19 mouse cellular contexts compared by ENCODE assay signal in the genomic region with DNA sequence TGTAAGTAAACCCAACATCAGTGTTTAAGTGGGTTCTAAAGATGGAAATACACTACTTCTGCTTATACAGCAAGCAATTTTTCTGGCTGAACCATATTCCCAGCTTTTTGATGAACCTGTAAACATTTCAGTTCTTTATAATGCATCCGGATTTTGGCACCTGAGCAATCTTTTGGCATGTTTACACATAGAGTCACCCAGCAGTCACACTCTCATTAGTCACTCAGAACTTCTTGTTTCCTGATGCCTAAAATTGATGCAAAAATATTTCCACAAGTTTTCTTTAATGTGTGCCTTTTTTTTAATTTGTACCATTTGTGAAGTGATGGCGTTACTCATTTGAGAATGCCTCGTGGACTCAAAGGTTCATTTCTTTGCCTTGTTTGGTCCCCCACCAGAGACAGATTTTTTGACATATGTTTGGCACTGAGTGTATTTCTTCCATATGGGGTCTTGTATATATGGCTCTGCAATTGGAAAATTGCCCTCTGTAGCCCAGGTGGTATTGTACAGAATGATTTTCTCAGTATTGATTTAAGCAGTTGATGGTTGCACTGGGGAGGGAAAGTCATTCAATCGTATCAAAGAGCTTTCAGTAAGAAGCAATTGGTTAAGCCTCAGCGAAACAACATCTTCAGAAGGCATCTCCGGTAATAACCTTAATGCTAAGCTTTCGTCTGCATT.
DNase-seq lines count a peak whose midpoint lies in the region; ATAC-seq lines count a peak whose summit lies in the region.
"Had no signal": no experiment of that assay in that cellular context is flagged by ENCODE, and none has a peak within 500 bp of the region (broad histone marks: within the 10 kb centered on the region; RNA-seq: fewer than 3 reads in every experiment).

No protein-coding gene starts in this region.

- no peaks in the 10 kb centered on the region for H3K4me1 ChIP-seq in hindbrain, embryonic 13.5 days (replicated peaks)
- no peaks in the 10 kb centered on the region for H3K4me1 ChIP-seq in hindbrain, embryonic 10.5 days (replicated peaks)
- H3K4me1 ChIP-seq in neural tube, embryonic 12.5 days, result no peaks in the 10 kb centered on the region
- H3K4me1 ChIP-seq: embryonic facial prominence, embryonic 15.5 days; midbrain, embryonic 13.5 days had no signal

- no peaks in the 10 kb centered on the region for H3K9me3 ChIP-seq in hindbrain, embryonic 13.5 days
- no peaks in the 10 kb centered on the region for H3K9me3 ChIP-seq in hindbrain, embryonic 10.5 days
- no peaks in the 10 kb centered on the region for H3K9me3 ChIP-seq in neural tube, embryonic 12.5 days
- H3K9me3 ChIP-seq: embryonic facial prominence, embryonic 15.5 days; G1E; midbrain, embryonic 13.5 days had no signal

- no peaks in the 10 kb centered on the region for H3K27me3 ChIP-seq in hindbrain, embryonic 13.5 days
- no peaks in the 10 kb centered on the region for H3K27me3 ChIP-seq in hindbrain, embryonic 10.5 days (ENCODE audit: insufficient read depth, poor library complexity, severe bottlenecking)
- no peaks in the 10 kb centered on the region for H3K27me3 ChIP-seq in neural tube, embryonic 12.5 days (replicated peaks)
- H3K27me3 ChIP-seq: embryonic facial prominence, embryonic 15.5 days; midbrain, embryonic 13.5 days had no signal

- H3K4me3 ChIP-seq in hindbrain, embryonic 13.5 days, result no peak overlapping the region
- H3K4me3 ChIP-seq in hindbrain, embryonic 10.5 days, result no peak overlapping the region
- H3K4me3 ChIP-seq in neural tube, embryonic 12.5 days, result no peak overlapping the region
- H3K4me3 ChIP-seq: embryonic facial prominence, embryonic 15.5 days; midbrain, embryonic 13.5 days had no signal

- WGBS in hindbrain, embryonic 13.5 days, result 72% methylated on average over 7 of the region's 7 CpGs
- 87% methylated on average over 7 of the region's 7 CpGs for WGBS in hindbrain, embryonic 10.5 days
- WGBS in neural tube, embryonic 12.5 days, result 82% methylated on average over 7 of the region's 7 CpGs

- H3K9ac ChIP-seq in hindbrain, embryonic 13.5 days, result no peak overlapping the region
- H3K9ac ChIP-seq in neural tube, embryonic 12.5 days, result no peak overlapping the region
- H3K9ac ChIP-seq: embryonic facial prominence, embryonic 15.5 days; midbrain, embryonic 13.5 days had no signal

- H3K27ac ChIP-seq in hindbrain, embryonic 13.5 days, result no peak overlapping the region
- no peak overlapping the region for H3K27ac ChIP-seq in hindbrain, embryonic 10.5 days
- no peak overlapping the region for H3K27ac ChIP-seq in neural tube, embryonic 12.5 days
- H3K27ac ChIP-seq: embryonic facial prominence, embryonic 15.5 days; kidney, postnatal 0 days; midbrain, embryonic 13.5 days had no signal

- ATAC-seq in hindbrain, embryonic 13.5 days (ENCODE audit: low FRiP score), result peak; percentile 80; the same call in 1 of the 2 replicates
- peak; percentile 66 for ATAC-seq in neural tube, embryonic 12.5 days (ENCODE audit: low FRiP score, low read depth)
- ATAC-seq: activated CD4-positive, CD25-positive, alpha-beta regulatory T cell, adult 4 months; midbrain, embryonic 13.5 days had no signal

- no peaks in the 10 kb centered on the region for H3K36me3 ChIP-seq in hindbrain, embryonic 13.5 days
- no peaks in the 10 kb centered on the region for H3K36me3 ChIP-seq in hindbrain, embryonic 10.5 days
- no peaks in the 10 kb centered on the region for H3K36me3 ChIP-seq in neural tube, embryonic 12.5 days
- H3K36me3 ChIP-seq: embryonic facial prominence, embryonic 15.5 days; G1E; midbrain, embryonic 13.5 days had no signal

- DNase-seq in cerebellum, adult 9-11 months, result peak; percentile 2
- DNase-seq in cerebellum, adult 18-20 months, result no peak
- no peak for DNase-seq in hindbrain, embryonic 10.5 days (ENCODE audit: low spot score)
- DNase-seq in neural tube, embryonic 10.5 days (ENCODE audit: extremely low spot score, low spot score), result no peak
- no peak for DNase-seq in kidney, postnatal 10 days
- DNase-seq: adrenal gland, postnatal 10 days; cerebellum, adult 11-12 months; gastrocnemius, postnatal 36 days; kidney, adult 11 months; liver; lung, postnatal 10 days; thymus, postnatal 25 days had no signal

- no peak overlapping the region for H3K4me2 ChIP-seq in hindbrain, embryonic 13.5 days
- no peak overlapping the region for H3K4me2 ChIP-seq in neural tube, embryonic 12.5 days (replicated peaks)
- H3K4me2 ChIP-seq: embryonic facial prominence, embryonic 15.5 days; midbrain, embryonic 13.5 days had no signal
